Mouse (Mus musculus) kidney, postnatal 36 days (tissue): ENCODE results near the gene Birc5.

Experiments
- DNase-seq, 2 experiments: peaks; one replicate each; pipeline ENCODE4 v3.0.0; 2021 to 2022; ENCODE audit warnings: mixed read lengths in 2 of 2

Birc5 gene

DNA sequence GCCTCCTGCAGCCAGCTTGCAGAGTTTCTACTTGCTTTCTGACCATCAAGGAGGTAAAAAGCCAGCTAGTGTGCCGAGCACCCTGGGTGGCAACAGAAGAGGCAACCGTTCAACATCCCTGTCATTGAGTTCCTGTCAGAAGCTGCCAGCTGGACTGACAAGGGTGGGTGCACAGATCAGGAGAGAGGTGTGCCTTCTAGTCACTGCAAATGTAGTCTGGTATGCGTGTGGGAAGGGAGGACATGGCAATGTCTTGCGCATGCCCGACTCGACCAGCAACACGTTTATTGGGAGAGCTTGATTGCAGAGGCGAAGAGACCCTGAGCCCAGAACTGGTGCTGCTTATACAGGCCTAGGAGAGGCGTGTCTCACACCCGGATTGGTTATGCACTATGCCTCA, 8.4 kb downstream of the Birc5 start:
- DNase-seq: no peak

DNA sequence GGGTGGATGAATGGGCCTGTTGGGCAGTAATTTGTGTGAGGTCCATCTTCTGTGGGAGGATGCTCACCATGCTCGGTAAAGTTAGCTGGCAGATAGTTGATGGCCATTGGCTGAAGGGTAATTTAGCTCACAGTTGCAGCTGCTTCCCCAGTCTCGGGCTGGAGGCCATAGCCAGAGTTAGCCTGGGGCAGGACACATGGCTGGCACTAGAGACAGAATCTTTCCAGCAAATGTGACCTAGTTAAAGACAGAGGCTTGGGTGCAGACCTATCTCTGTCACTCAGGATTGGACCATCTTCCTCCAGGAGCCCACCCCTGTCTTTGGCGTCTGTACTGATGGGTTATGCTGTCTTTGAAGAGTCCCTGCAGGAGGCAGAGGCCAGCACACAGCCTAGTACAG, 9.3 kb downstream of the Birc5 start:
- DNase-seq: no peak

DNA sequence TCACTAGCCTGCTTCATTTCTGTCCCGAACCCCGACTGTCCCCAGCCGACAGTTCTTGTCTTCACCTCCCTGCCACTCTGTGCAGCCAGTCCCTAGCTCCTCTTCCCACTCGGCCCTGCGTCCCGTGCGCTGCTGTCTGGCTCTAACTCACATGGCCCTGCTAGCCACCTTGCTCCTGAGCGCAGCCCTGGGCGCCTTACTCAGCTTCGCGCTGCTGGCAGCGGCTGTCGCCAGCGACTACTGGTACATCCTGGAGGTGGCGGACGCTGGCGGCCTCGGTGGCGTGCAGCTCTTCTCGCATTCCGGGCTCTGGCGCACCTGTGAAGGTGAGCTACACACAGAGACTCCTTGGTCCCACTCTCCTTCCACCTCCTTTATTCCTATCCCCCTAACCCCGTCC, 11.6 kb downstream of the Birc5 start, which contains the start of gene Tmem235:
Gene Tmem235 (plus strand): TSS at position 152 of the 400 bp plus-strand sequence.
- no peak for DNase-seq

DNA sequence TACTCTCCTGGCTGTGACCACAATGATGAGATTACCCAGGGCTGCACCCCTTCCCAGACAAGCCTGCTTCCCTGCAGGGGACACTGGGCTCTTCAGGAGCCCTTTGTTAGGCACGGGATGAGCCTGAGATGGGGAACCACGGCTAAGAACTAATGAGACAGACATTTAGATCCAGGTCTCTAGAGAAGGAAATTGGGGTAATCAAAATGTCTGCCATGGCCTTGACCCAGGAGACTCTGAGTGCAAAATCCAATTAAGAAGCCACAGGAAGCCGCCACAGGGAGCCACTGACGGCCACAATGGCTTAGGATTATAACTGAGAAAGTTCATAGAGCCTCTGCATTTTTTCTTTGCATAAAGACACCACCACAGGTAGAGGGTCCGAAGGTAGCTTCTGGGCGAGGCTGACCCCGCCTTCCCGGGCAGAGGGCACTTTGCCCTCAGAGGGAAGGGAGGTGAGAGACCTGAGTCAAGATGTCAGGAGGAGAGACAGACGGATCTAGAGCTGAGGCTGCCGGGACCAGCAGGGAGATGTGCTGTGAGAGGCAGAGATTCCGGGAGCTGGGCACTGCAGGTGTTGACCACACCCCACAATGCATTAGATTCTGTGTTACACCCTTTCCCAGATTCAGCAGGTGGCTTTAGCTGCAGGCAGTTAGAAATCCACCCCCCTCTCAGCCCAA, 14.3 kb downstream of the Birc5 start:
- peak; percentile 67 to 78 for DNase-seq

DNA sequence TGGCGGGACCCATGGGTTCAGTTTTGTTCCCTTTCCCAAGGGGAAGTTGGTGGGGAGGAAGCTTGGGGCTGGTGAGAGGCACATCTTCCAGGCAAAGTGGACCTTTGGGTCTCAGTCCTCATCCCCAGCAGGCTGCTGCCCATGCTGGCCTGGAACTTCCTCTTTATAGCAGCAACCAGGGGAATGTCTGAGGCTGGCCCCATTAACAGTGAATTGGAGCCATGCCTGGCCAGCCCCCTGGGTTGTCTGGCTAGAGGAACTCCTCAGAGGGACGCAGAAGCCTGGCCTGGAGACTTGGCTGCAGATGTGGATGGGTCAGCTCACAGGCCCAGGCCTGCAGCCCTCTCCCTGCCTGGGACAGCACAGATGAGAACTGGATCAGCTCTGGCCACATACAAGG, 15.8 kb downstream of the Birc5 start:
- no peak for DNase-seq

DNA sequence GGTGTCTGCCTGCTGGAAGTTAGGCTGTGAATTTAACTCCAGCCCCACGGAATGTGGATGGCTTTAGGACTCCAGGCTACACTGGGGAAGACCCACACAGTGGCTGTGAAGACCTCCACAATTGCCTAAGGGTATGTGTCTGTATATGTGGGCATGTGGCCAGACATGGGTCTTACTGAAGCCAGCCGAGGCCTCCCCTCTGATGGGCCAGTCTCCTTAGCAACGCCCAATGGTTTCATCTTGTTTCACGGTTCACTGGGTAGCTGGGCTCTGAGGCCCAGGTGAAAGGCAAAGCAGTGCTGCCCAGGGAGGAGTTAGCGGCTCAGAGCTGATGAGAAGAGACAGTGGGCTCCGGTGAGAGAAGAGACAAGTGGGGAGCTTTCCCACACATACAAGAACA, 16.9 kb downstream of the Birc5 start:
- DNase-seq: peak; percentile 60 to 64

DNA sequence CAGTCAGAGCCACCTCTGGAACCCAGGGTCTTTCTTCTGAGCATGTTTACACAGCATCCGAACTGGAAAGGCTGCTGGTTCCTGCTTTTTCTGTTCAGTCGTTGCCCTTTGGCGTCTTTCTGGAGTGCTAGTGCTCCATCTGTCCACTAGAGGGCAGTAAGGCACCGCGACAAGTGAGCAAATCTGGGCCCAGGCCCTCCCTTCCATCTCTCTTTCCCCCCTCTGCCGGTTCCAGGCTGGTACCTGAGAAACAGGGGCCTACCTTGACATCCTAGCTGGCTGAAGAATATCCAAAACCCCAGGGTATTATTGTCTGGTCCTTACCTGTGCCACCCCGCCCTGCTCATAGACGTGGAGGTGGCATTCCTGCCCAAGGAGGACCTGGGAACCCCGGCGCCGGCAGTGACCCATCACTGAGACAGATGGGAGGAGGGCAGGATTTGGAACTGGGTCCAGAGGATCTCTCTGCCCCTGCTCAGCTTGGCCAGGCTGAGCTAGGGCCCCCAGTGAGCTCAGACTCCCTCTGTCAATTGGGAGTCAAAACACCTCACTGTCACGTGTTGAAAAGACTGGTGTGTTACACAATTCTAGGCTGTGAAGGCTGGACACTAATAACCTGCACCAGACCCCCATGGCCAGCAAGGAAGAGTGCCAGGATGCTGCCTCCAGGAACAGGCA, 21.8 kb downstream of the Birc5 start:
- peak; percentile 74 to 80 for DNase-seq

DNA sequence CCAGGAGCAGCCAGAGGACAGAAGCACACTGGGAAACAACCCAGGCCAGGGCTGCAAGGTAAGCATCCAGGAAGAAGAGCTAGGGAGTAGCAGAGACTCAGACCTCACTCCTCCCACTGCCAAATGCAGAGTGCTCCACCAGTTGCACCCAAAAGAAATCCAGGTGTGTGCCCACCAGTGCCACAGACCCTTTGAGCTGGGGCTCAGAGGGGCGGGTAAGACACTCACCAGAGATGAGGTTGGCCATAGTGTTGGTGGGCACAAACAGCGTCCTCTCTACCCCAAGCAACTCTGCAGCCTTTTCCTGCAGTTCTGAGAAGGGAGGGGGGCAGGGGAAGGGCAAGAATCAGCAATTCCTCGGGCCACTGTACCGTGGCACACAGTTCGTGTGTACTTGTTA, 22.3 kb downstream of the Birc5 start:
- no peak for DNase-seq

DNA sequence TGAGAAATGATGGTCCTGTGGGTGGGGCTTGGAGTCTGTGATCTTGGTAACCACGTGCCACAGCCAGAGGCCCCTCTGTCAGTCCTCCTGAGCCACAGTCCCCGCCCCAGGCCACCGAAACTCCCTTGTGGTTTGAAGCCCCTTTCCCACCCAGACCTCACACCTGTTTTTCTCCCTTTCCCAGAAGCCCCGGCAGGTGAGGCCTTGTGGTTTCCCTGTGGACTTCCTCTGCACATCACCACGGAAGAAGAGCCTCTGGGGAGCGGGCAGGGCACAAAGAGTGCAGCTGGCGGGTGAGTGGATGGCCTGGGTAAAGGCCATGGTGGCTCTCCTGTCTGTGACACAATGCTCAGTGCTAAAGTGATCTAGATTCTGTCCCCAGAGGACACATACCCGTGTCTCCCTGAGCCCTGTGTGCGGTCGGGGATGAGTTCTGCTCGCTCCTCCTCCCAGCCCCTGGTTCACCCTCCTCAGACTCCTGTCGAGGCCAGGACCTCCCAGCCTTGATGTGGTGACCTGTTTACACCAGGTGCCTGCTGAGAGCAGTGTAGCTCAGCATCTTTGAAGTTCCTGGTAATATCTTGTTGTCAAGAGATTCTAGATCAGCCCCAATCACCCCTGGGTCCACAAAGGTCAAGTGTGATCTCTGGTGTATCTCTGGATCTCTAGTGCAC, 23.0 kb downstream of the Birc5 start:
- no peak for DNase-seq

DNA sequence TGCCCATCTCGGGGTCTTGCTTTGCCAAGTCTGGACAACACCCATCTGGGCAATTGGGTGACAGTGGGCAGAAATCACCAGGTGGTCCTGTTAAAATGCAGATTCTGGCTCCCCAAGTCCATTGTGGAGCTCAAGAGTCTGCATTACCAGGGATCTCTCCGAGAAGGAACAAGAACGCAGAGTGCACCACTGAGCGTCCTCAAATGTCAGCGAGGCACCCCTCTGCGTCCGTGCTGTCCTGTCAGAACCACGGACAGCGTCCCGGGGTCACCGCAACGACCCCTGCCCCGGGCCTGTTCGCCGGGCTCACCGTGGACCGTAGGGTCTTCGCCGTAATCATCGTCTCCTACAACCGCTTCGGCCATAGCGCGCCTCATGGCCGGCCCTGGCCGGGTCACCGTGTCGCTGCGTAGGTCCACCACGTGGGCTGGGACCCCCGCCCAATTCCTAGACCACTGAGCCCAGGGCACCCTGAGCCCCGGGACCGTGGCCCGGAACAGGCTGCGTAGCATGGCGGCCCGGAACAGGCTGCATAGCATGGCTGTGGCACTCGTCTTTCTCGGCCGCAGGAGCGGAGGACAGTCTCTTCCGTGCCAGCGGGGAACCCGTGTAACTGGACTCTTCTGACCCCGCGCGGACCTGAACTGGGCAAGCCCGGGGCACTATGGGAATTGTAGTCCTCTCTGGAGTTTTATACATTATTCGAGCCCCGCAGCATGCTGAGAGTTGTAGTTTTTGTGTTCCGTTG, 24.0 kb downstream of the Birc5 start, which contains the start of gene Tha1:
Gene Tha1 (minus strand): TSS at position 621 of the 748 bp plus-strand sequence.
- DNase-seq: peak; percentile 91 to 92

DNA sequence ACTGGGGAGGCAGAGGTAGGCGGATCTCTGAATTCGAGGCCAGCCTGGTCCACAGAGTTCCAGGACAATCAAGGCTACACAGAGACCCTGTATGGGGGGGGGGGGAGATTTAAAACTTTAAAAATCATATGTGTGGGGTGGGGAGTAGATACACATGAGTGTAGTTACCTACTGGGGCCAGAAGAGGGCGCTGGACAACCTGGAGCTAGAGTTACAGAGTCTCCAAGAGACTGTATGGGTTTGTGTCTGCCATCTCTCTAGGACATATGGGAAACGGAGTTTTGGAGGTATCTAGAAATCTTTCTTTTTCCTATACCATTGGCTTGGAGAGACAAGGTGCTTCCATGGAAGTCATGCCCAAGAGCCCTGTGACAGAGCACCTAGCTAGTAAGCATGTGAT, 25.4 kb downstream of the Birc5 start:
- DNase-seq: peak in 1 of 2 experiments; percentile 48

DNA sequence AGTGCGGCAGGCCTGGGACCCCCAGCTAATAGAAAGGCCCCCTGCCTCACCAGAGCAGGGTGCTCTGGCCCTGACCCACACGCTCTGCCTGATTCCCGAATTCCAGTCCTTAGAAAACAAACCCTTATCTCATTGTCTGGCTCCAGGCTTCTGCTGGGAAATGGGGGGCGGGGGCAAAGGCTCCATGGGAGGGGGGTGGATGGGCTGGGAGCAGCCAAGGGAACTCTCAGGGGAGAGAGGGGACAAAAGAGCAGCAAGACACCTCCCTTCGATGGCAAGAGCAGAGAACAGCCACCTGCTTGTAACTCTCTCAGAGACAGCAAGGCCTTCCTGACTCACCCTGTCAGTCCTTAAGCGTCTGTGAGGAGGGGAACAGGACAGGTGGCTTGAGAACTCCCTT, 26.6 kb downstream of the Birc5 start:
- DNase-seq: no peak

DNA sequence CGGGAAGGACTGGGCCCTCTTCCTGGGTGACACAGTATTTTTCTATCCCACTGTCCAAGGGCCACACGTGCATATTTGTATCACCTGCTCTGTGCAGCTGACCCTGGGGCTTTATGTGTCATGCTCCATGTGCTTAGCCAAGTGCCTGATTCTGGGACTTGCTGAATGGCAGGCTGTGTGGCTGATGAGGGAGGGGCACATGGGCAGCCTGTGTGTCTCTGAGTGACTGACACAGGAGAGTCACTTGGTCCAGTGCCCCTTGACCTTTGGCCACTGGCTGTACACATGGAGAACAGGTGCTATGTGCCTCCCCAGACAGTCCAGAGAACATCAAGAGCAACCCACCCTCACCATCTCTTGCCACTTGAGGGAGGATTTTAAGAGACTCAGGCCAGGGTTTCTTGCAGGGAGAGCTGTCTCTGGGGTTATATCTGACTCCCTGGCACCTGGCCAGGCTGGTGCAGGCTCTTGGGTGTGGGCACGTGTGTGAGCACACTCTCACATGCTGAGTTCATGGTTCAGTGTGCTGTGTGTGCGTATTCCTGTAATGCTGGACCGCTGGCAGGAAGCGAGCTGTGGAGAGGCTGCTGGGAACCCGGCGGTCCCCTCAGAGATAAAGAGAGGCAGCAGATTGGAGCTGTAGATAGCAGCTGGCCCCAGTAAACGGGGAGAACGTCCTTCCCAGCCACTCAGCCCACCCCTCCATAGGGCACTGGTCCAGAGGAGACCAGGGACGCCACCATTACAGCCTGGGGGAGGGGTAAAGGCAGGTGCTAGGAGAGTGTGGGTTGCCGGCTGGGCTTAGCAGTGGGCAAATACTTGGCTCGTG, 29.1 kb downstream of the Birc5 start:
- DNase-seq: peak; percentile 42 to 67

DNA sequence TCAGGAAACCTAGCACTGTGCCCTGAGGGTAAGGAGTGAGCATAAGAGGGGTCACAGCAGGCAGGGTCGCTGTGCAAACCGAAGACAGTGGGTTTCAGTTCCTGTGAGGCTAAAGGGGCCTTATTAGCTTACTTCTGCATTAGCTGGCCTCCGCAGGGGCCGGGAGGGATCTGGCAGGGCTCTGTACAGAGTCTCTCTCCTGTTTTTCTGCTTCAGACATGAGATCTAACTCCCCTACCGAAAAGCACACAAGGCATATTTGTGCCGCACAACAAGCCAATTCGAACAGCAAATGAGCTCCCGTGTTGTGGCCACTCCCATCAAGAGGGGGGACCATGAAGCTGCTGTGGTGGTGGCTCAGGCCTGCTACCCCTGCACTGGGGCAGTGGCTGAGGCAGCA, 29.8 kb downstream of the Birc5 start:
- no peak for DNase-seq

DNA sequence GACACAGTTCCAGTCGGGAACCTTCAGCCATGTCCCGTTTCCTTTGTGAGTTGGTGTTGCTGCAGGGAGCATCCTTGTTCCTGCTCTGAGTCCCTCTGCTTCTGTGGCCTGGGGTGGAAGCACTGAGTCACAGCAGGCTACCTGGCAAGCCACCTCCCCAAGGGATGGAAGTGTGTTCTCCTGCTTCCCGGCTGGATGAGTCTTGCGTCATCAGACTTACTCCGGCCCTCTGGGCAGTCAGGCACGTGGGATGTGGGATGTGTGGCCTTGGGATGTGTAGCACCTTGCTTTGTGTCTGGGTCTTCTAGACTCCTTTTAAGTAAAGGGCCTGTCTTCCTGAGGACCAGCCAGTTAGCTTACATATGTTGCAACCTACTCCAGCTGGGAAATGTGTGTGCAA, 30.6 kb downstream of the Birc5 start:
- no peak for DNase-seq

DNA sequence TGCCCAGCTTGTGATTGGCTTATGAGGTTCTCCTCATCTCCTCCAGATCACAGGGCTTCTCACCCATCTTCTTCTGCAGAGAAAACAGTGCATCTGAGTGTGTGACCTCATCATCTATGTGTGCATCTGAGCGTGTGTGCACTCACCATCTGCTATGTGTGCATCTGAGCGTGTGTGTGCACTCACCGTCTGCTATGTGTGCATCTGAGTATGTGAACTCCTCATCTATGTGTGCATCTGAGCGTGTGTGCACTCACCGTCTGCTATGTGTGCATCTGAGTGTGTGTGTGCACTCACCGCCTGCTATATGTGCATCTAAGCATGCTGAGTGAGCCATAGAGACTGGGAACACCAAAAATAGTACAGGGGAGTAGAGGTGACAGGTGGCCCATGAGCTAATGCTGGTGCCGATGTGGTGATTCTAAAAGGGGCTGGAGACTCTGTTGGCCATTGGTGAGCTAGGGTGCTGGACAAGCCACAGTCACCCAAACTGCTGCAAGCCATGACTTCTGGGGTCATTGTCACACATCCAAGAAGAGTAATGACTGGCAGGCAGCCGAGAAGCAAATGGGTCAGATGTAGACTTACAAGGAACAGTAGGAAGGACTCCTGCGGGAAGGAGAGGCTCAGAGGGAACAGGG, 31.4 kb downstream of the Birc5 start:
- no peak for DNase-seq

DNA sequence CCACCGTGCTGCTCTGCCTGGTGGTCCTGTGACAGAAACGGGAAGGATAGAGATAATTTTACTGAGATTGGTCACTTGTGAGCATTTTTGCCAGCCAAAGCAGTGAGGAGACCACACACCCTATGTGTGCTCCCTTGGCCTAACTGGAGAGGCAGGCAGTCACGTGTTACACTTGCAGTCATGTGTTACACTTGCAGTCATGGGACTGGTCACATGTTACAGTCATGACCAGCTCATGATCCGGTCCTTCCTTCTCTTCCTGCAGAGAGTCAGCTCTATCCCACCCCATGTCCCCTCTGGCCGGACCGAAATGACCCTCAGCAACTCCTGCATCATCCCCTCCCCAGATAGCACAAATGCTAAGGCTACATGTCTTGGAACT, 31.9 kb downstream of the Birc5 start:
- DNase-seq: no peak

DNA sequence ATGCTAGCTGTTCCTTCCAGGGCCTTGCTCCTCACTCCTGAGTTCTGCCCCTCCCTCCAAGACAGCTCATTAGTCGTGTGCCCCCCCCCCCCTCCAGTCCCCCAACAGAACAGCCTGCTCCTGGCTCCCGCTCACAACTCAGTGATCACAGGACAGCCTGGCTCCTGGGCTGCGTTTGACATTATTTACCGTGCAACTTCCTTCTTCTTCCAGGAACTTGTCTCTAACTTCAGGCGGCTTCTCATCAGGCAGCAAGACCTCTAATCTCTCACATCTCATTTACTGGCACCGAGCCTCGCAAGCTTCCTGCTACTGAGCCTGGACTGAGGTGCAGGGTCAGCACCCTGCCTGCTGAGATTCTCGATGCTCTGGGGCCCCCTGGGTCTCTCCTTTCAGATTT, 32.7 kb downstream of the Birc5 start:
- DNase-seq: peak; percentile 79 to 83

DNA sequence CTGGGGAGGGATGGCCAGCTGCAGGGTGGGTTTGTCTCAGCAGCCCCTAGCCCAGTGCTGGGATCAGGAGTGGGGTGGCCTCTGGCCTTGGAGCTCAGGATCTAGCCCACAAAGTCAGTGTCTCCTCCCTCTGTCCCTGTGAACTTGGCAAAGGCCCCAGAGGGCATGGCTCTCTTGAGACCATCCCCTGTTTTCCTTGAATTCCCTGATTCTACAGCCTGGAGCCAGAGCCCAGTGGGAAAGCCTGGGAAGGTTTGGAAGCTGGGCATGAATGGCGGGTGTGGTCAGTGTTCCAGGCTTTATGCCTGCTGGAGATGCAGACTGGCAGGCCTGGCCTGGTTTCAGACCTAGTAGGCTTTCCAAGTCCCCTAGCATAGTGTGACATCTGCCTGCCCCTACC, 33.2 kb downstream of the Birc5 start:
- peak; percentile 51 to 60 for DNase-seq

DNA sequence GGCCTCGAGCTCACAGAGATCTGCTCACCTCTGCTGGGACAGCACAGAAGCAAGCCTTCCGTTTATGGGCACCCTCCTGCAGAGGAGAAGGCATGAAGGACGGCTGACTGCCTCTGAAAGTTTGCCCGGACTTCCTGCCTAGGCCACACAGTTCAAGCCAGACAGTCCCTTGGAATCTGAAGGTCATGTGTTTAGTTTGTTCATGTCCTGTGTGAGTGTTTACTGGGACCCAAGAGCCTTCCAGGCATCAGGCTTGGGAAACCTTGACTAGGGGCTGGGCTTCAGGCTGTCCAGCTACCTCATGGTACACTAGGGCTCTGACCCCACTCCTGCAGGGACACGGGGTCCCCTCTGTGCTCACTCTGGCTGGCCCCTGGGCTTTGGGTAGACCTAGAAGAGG, 36.9 kb downstream of the Birc5 start:
- peak in 1 of 2 experiments; percentile 28 for DNase-seq

DNA sequence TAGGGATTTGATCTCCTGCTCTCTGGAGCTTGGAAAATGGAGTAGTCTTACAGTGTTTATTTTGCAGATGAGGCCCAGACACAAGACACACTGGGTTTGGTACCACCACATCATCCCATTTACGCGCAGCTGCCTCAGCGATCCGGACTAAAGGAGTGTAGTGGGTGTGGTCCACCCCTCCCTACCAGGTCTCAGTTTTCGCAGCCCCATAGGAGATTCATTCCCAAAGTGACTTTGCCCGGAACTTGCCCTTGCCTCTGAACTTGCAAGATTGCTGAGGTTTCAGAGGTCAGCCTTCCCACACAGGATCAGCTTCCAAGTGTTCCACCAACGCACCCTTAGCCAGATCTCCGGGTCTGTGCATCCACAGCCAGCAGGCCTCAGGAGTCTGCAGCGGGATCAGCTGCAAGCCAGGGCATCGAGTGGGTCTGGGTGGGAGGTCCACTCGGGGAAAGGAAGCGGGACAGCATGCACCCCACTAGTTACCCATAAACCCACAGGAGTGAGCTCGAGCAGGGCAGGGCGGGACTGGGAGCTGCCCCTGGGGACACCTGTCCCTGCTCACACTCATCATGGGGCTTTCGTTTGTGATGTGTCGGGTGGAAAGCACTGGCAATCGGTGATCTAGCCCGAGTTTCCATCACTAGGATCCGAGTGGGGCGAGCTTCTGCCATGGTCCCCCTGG, 39.3 kb downstream of the Birc5 start:
- DNase-seq: no peak
